Mouse (Mus musculus) hindbrain, embryonic 14.5 days (tissue): ENCODE data around the gene Akap8. TPM values are rescaled to one million over a fixed set of nuclear protein-coding genes. Genes with fewer than 3 reads are reported as not detected.

ENCODE experiments used
- ATAC-seq: fragments of 200-750 bp; cut with Nextera tagmentation; 2 replicates; pipeline ENCODE4 v1.8.0; 2017; ENCODE audit warnings: moderate number of reproducible peaks, mild to moderate bottlenecking, moderate TSS enrichment, moderate library complexity; ENCODE audit not compliant: low FRiP score
- DNase-seq: peaks from one replicate; pipeline ENCODE4 v3.0.0-alpha.2; 2015; ENCODE audit warnings: low spot score
- H3K27ac ChIP-seq: fragments of 300-500 bp; sonication (generic); 2 replicates; pipeline ENCODE4 v1.5.1; 2014; ENCODE audit warnings: mild to moderate bottlenecking, moderate library complexity
- H3K27me3 ChIP-seq: fragments of 300-500 bp; sonication (generic); 2 replicates; pipeline ENCODE4 v1.6.1; 2014; ENCODE audit warnings: mild to moderate bottlenecking, low read length, mixed read lengths; ENCODE audit not compliant: control insufficient read depth, insufficient read depth
- H3K36me3 ChIP-seq: fragments of 300-500 bp; sonication (generic); replicated peaks from 2 replicates; pipeline ENCODE4 v1.6.1; 2014; ENCODE audit not compliant: control insufficient read depth, insufficient read depth
- H3K4me1 ChIP-seq: fragments of 300-500 bp; sonication (generic); replicated peaks from 2 replicates; pipeline ENCODE4 v1.6.1; 2014; ENCODE audit warnings: antibody characterized with exemption, low read length, mixed read lengths; ENCODE audit not compliant: control insufficient read depth, insufficient read depth
- H3K4me2 ChIP-seq: fragments of 300-500 bp; sonication (generic); replicated peaks from 2 replicates; pipeline ENCODE4 v1.6.1; 2014; ENCODE audit warnings: mild to moderate bottlenecking, moderate library complexity
- H3K4me3 ChIP-seq: fragments of 300-500 bp; sonication (generic); replicated peaks from 2 replicates; pipeline ENCODE4 v1.5.1; 2014; ENCODE audit warnings: mild to moderate bottlenecking, low read length
- H3K9ac ChIP-seq: fragments of 300-500 bp; sonication (generic); 2 replicates; pipeline ENCODE4 v1.6.1; 2014
- H3K9me3 ChIP-seq: fragments of 300-500 bp; sonication (generic); 2 replicates; pipeline ENCODE4 v1.6.1; 2016; ENCODE audit warnings: low read length; ENCODE audit not compliant: control insufficient read depth
- WGBS: fragments of 180-500 bp; shearing (Covaris S2); extraction: QIAGEN DNeasy Blood & Tissue Kit; methylation state at CpG from one replicate; pipeline ENCODE4 v1.1.7; 2014; 5-methylcytosine and 5-hydroxymethylcytosine counted together
- polyA plus RNA-seq: library from polyadenylated mRNA; unstranded; fragments of >200 nt; fragmentation: Nextera tagmentation; extraction: Ambion mirVana; gene quantifications from 2 replicates; pipeline ENCODE4 v1.2.1, GENCODE M21; 2014

The Akap8 gene
- polyA plus RNA-seq, 1 experiment from 2014 or later, result 46.2 TPM

GRCm38 (mm10) chr17:32262831-32263559, 58.0 kb downstream of the Akap8 start:
- Histone ChIP-seq H3K4me3 (no peak overlapping the region), H3K4me1 (0 out of 2 replicates have a peak, but pooled peaks cover under 1% of the 10 kb centered on the region), H3K27ac (no peak overlapping the region), H3K9ac (no peak overlapping the region), H3K9me3 (no peaks in the 10 kb centered on the region), H3K27me3 (no peaks in the 10 kb centered on the region), H3K36me3 (no peaks in the 10 kb centered on the region), H3K4me2 (no peak overlapping the region)
- DNase-seq (no peak), ATAC-seq (no peak)
- 95% methylated on average over 8 of the region's 8 CpGs for WGBS

GRCm38 (mm10) chr17:32258869-32259268, 62.2 kb downstream of the Akap8 start:
- DNase-seq (no peak), ATAC-seq (no peak)
- H3K4me1 ChIP-seq, result no peaks in the 10 kb centered on the region
- no peak overlapping the region for H3K27ac ChIP-seq
- no peaks in the 10 kb centered on the region for H3K9me3 ChIP-seq
- H3K36me3 ChIP-seq, result no peaks in the 10 kb centered on the region
- H3K4me3 ChIP-seq, result no peak overlapping the region
- WGBS, result 94% methylated on average over 2 of the region's 2 CpGs
- no peak overlapping the region for H3K4me2 ChIP-seq
- no peaks in the 10 kb centered on the region for H3K27me3 ChIP-seq
- H3K9ac ChIP-seq, result no peak overlapping the region

- no peak overlapping the region for H3K27ac ChIP-seq
- H3K4me2 ChIP-seq, result no peak overlapping the region
- WGBS, result 50% methylated on average over 6 of the region's 6 CpGs
- ATAC-seq (no peak), DNase-seq (no peak)
- H3K4me1 ChIP-seq, result no peaks in the 10 kb centered on the region
- H3K4me3 ChIP-seq, result no peak overlapping the region
- H3K9ac ChIP-seq, result no peak overlapping the region
- no peaks in the 10 kb centered on the region for H3K36me3 ChIP-seq
- no peaks in the 10 kb centered on the region for H3K9me3 ChIP-seq
- no peaks in the 10 kb centered on the region for H3K27me3 ChIP-seq
These were observed 63.1 kb downstream of the Akap8 start for GRCm38 (mm10) chr17:32257944-32258343.

GRCm38 (mm10) chr17:32257452-32257851, 63.6 kb downstream of the Akap8 start:
- WGBS, result 88% methylated on average over 2 of the region's 2 CpGs
- Histone ChIP-seq H3K9me3 (no peaks in the 10 kb centered on the region), H3K4me2 (no peak overlapping the region), H3K9ac (no peak overlapping the region), H3K27me3 (no peaks in the 10 kb centered on the region), H3K4me1 (no peaks in the 10 kb centered on the region), H3K36me3 (peaks cover 5% of the 10 kb centered on the region), H3K4me3 (no peak overlapping the region), H3K27ac (no peak overlapping the region)
- ATAC-seq (no peak), DNase-seq (no peak)

GRCm38 (mm10) chr17:32256896-32257295, 64.1 kb downstream of the Akap8 start:
- WGBS, result 85% methylated on average over 2 of the region's 2 CpGs
- Histone ChIP-seq H3K4me1 (no peaks in the 10 kb centered on the region), H3K9ac (no peak overlapping the region), H3K4me2 (no peak overlapping the region), H3K4me3 (no peak overlapping the region), H3K9me3 (no peaks in the 10 kb centered on the region), H3K27me3 (no peaks in the 10 kb centered on the region), H3K27ac (no peak overlapping the region), H3K36me3 (peaks cover 6% of the 10 kb centered on the region)
- ATAC-seq (no peak), DNase-seq (no peak)

Other genes starting within 250 kb of the Akap8 start
- 8.1 and 9.8 TPM in 2 replicates for gene Notch3, start 154.4 kb downstream of the Akap8 start, polyA plus RNA-seq
- 0.23 TPM in 1 of 2 replicates, not detected in the other for gene Ephx3, start 131.7 kb downstream of the Akap8 start, polyA plus RNA-seq
- 87.9 and 89.3 TPM in 2 replicates for gene Brd4, start 36.5 kb downstream of the Akap8 start, polyA plus RNA-seq
- gene Akap8l, start 29.4 kb upstream of the Akap8 start, polyA plus RNA-seq, result 111 and 121 TPM in 2 replicates
- 45.9 and 47.5 TPM in 2 replicates for gene Wiz, start 68.2 kb upstream of the Akap8 start, polyA plus RNA-seq
- 0.62 and 0.80 TPM in 2 replicates for gene Rasal3, start 82.3 kb upstream of the Akap8 start, polyA plus RNA-seq
- gene Pglyrp2, start 102.9 kb upstream of the Akap8 start, polyA plus RNA-seq, result not detected in 2 replicates
- gene Cyp4f39, start 131.5 kb upstream of the Akap8 start, polyA plus RNA-seq, result 0.99 and 1.2 TPM in 2 replicates
- gene Cyp4f17, start 184.8 kb upstream of the Akap8 start, polyA plus RNA-seq, result 6.8 and 10.5 TPM in 2 replicates
- 15.2 and 17.1 TPM in 2 replicates for gene Cyp4f16, start 215.3 kb upstream of the Akap8 start, polyA plus RNA-seq